Mouse (Mus musculus) hindbrain, embryonic 11.5 days (tissue): ENCODE results near the gene Bola2. TPM values are rescaled to one million over a fixed set of nuclear protein-coding genes. Genes with fewer than 3 reads are reported as not detected.

Source experiments
- polyA plus RNA-seq: library from polyadenylated mRNA; unstranded; fragments of >200 nt; fragmentation: Nextera tagmentation; extraction: Ambion mirVana; gene quantifications from 2 replicates; pipeline ENCODE4 v1.2.1, GENCODE M21; 2014

Gene Bola2
- polyA plus RNA-seq, 1 experiment from 2014 or later = 164 TPM

Other genes starting within 250 kb of the Bola2 start
- 2.7 and 3.0 TPM in 2 replicates for gene Atp2a1, start 232.3 kb upstream of the Bola2 start, polyA plus RNA-seq
- gene Sh2b1, start 220.0 kb upstream of the Bola2 start, polyA plus RNA-seq = 38.0 and 41.0 TPM in 2 replicates
- gene Tufm, start 208.0 kb upstream of the Bola2 start, polyA plus RNA-seq = 140 and 147 TPM in 2 replicates
- 54.5 and 55.1 TPM in 2 replicates for gene Atxn2l, start 192.0 kb upstream of the Bola2 start, polyA plus RNA-seq
- 187 and 194 TPM in 2 replicates for gene Eif3c, start 129.0 kb upstream of the Bola2 start, polyA plus RNA-seq
- gene Apobr, start 110.5 kb upstream of the Bola2 start, polyA plus RNA-seq = 0.35 and 0.71 TPM in 2 replicates
- 25.5 and 26.7 TPM in 2 replicates for gene Cln3, start 109.6 kb upstream of the Bola2 start, polyA plus RNA-seq
- not detected in 2 replicates for gene Il27, start 100.5 kb upstream of the Bola2 start, polyA plus RNA-seq
- 1.3 and 2.4 TPM in 2 replicates for gene Nupr1, start 64.5 kb upstream of the Bola2 start, polyA plus RNA-seq
- 44.8 and 49.3 TPM in 2 replicates for gene Sgf29, start 46.1 kb upstream of the Bola2 start, polyA plus RNA-seq
- gene Sult1a1, start 19.0 kb upstream of the Bola2 start, polyA plus RNA-seq = 0.25 and 0.52 TPM in 2 replicates
- gene Slx1b, start 383 bp downstream of the Bola2 start, polyA plus RNA-seq = 9.8 and 10.7 TPM in 2 replicates
- 45.3 and 47.8 TPM in 2 replicates for gene Coro1a, start 12.4 kb downstream of the Bola2 start, polyA plus RNA-seq
- gene Mapk3, start 64.2 kb downstream of the Bola2 start, polyA plus RNA-seq = 47.2 and 51.8 TPM in 2 replicates
- gene Gdpd3, start 70.9 kb downstream of the Bola2 start, polyA plus RNA-seq = 0.97 and 1.4 TPM in 2 replicates
- gene Ypel3, start 81.6 kb downstream of the Bola2 start, polyA plus RNA-seq = 114 and 119 TPM in 2 replicates
- 0.25 and 0.79 TPM in 2 replicates for gene Tbx6, start 86.1 kb downstream of the Bola2 start, polyA plus RNA-seq
- 313 and 330 TPM in 2 replicates for gene Ppp4c, start 97.1 kb downstream of the Bola2 start, polyA plus RNA-seq
- 14.6 and 16.3 TPM in 2 replicates for gene Fam57b, start 102.3 kb downstream of the Bola2 start, polyA plus RNA-seq
- gene 4930451I11Rik, start 136.2 kb downstream of the Bola2 start, polyA plus RNA-seq = not detected in 2 replicates
- gene Doc2a, start 152.0 kb downstream of the Bola2 start, polyA plus RNA-seq = 3.4 and 3.7 TPM in 2 replicates
- 22.0 and 25.2 TPM in 2 replicates for gene Hirip3, start 166.6 kb downstream of the Bola2 start, polyA plus RNA-seq
- gene Ino80e, start 167.0 kb downstream of the Bola2 start, polyA plus RNA-seq = 89.3 and 89.4 TPM in 2 replicates
- gene Taok2, start 189.3 kb downstream of the Bola2 start, polyA plus RNA-seq = 27.3 and 31.2 TPM in 2 replicates
- gene Tmem219, start 227.5 kb downstream of the Bola2 start, polyA plus RNA-seq = 25.3 and 28.6 TPM in 2 replicates
- gene Kctd13, start 233.5 kb downstream of the Bola2 start, polyA plus RNA-seq = 30.1 and 33.5 TPM in 2 replicates